Mouse (Mus musculus): ENCODE measurements around the gene Nab1. TPM values are rescaled to one million over a fixed set of nuclear protein-coding genes. Genes with fewer than 3 reads are reported as not detected.
A peak's percentile ranks its signal among the peaks of the same experiment; 100 is the strongest.
"Not testable (repeated sequence)": the region's sequence is repeated elsewhere in the genome, so short reads cannot be mapped to it uniquely, and the experiment has no call there.

Nab1 gene
- polyA plus RNA-seq (2015; fragmentation: Nextera tagmentation; extraction: Ambion mirVana) = 12.5 and 14.6 TPM in 2 replicates

DNA sequence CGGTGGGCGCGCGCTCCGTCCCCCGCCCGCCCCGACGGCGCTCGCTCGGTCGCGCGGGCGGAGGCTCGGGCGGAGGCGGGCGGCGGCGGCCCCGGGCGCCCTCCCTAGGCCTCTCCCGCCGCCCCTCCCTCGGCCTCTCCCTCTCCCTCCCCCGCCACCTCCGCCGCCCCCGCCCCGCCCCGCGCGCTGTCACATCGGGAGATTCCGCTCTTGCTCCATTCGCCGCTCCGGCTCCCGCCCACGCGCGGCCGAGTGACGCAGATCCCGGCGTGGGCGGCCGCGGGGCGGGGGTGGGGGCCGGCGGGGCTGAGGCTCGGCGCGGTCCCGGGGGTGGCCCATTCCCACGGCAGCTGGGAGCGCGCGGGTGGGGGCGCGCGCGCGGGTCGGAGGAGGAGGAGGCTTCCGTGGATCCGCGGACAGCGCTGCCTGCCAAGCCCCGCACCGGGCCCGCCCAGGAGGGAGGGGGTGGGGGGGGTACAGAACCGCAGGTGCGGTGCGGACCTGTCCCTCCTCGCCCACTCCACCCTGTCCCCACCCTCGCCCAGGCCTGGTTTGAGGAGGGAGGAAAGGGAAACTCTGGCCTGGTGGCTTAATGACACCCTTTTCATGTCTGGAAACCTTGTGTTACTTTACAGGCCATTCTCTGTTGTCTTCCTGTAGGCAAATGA lies at the start of gene Nab1:
Gene Nab1, minus strand, starts transcription at position 366 of the 668 bp plus-strand sequence.
- 0% methylated on average over 24 of the region's 80 CpGs for WGBS

DNA sequence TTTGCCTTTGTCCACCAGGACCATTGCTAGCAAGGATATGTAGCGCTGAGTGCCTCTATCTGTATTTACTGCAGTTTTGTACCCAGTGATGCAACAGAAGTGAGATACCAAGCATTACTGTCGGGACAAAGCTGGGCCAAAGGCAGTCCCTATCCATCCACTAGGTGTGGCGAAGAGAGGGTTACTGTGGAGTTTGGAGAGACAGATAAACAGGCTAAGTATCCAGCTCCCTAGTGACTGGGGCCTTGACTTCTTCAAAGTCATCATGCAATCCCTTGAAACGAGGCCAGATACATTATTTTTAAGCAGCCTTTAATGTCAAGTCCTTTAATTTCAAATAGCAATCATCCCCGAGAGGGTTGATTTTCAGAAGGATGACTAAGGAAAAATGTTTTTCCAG lies 47.0 kb upstream of the Nab1 start:
- Histone ChIP-seq H3K9ac (no peak overlapping the region), H3K4me3 (no peak overlapping the region), H3K4me2 (no peak overlapping the region), H3K27me3 (no peaks in the 10 kb centered on the region), H3K4me1 (replicated peaks) (no peaks in the 10 kb centered on the region), H3K36me3 (no peaks in the 10 kb centered on the region), H3K9me3 (no peaks in the 10 kb centered on the region), H3K27ac (replicated peaks) (no peak overlapping the region)
- no peak for ATAC-seq (ENCODE audit: low FRiP score, low read depth)
- 86% methylated on average over 5 of the region's 5 CpGs for WGBS

More for the DNA sequence above, at the start of gene Nab1:
- no peaks in the 10 kb centered on the region for H3K9me3 ChIP-seq
- no peaks in the 10 kb centered on the region for H3K36me3 ChIP-seq
- H3K27me3 ChIP-seq = 0 out of 2 replicates have a peak, but pooled peaks cover 2% of the 10 kb centered on the region
- H3K27ac ChIP-seq (replicated peaks) = peak within 1 kb of the TSS; percentile 84
- H3K9ac ChIP-seq = peak within 1 kb of the TSS; percentile 70
- peak within 1 kb of the TSS; percentile 92 for H3K4me2 ChIP-seq
- peak within 1 kb of the TSS; percentile 93 for H3K4me3 ChIP-seq
- H3K4me1 ChIP-seq (replicated peaks) = 0 out of 2 replicates have a peak, but pooled peaks cover 8% of the 10 kb centered on the region
- ATAC-seq (ENCODE audit: low FRiP score, low read depth) = peak; percentile 94

DNA sequence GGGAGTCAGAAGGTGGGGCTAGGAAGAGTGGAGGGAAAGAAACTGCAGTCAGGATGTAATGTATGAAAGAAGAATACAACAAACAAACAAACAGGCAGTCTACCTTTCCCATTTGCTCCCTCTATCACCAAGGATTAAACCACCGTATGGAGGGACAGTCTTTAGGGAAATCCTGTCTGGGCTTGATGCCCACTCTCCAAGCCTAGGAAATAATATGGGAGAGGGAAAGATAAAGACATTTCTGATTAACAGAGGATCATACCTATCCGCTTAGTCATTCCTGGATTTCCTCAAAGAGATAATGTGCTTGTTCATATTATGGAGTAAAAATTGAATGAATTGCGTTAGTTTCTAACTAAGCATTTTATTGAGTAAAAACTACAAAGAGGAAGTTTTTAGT lies 46.3 kb upstream of the Nab1 start:
- Histone ChIP-seq H3K36me3 (no peaks in the 10 kb centered on the region), H3K27me3 (no peaks in the 10 kb centered on the region), H3K9ac (no peak overlapping the region), H3K4me3 (no peak overlapping the region), H3K9me3 (no peaks in the 10 kb centered on the region), H3K27ac (replicated peaks) (no peak overlapping the region), H3K4me1 (replicated peaks) (no peaks in the 10 kb centered on the region), H3K4me2 (no peak overlapping the region)
- ATAC-seq (ENCODE audit: low FRiP score, low read depth) = no peak
- whole genome bisulfite sequencing = 78% methylated on average over 3 of the region's 3 CpGs

DNA sequence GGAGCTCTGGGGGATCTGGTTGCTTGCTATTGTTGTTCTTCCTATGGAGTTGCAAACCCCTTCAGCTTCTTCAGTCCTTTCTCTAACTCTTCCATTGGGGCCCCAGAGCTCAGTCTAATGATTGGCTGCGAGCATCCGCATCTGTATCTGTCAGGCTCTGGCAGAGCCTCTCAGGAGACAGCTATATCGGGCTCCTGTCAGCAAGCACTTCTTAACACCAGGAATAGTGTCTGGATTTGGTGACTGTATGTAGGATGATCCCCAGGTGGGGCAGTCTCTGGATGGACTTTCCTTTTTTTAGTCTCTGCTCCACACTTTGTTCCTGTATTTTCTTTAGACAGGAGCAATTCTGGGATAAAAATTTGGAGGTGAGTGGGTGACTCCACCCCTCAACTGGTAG lies 39.6 kb upstream of the Nab1 start:
- H3K9me3 ChIP-seq; H3K27ac ChIP-seq (replicated peaks); H3K27me3 ChIP-seq; H3K36me3 ChIP-seq; H3K4me2 ChIP-seq; H3K9ac ChIP-seq; ATAC-seq (ENCODE audit: low FRiP score, low read depth); H3K4me1 ChIP-seq (replicated peaks); H3K4me3 ChIP-seq: not testable (repeated sequence)
- WGBS = 68% methylated on average over 3 of the region's 3 CpGs

DNA sequence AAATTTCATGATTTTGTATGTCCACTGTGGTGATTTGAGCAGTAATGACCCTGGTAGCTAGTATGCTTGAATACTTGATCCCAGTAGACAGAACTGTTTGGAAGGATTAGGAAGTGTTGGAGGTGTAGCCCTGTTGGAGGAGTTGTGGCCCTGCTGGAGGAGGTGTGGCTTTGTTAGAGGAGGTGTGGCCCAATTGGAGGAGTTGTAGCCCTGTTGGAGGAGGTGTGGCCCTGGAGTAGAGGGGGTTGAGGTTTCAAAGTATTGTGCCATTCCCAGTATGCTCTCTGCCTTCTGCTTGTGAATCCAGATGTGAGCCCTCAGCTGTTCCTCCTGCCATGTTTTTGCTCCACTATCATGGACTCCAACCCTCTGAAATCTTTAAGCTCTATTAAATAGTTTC lies 29.5 kb upstream of the Nab1 start:
- Histone ChIP-seq H3K27me3 (no peaks in the 10 kb centered on the region), H3K4me2 (no peak overlapping the region), H3K4me3 (no peak overlapping the region), H3K9ac (no peak overlapping the region), H3K27ac (replicated peaks) (no peak overlapping the region), H3K4me1 (replicated peaks) (no peaks in the 10 kb centered on the region), H3K9me3 (no peaks in the 10 kb centered on the region), H3K36me3 (no peaks in the 10 kb centered on the region)
- ATAC-seq (ENCODE audit: low FRiP score, low read depth) = no peak

DNA sequence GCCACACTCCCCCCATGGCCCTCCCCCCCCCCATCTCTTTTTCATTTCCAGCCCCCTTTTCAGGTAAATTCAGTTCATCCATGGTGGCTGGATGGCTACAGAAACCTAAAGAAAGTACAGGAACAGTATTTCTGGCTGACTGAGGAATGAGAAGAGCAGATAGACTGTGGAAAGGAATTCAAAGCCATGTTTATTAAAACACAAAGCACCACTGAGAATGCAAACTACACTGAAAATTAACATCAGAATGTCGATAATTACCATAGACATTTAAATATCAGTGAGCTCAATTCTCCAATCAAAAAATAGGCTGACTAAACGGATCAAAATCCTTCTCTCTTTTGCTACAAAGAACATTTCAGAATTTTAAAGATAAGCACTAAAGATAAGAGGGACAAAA lies 27.2 kb upstream of the Nab1 start:
- H3K27ac ChIP-seq (replicated peaks) = no peak overlapping the region
- ATAC-seq (ENCODE audit: low FRiP score, low read depth) = no peak
- 38% methylated on average over 2 of the region's 2 CpGs for WGBS

DNA sequence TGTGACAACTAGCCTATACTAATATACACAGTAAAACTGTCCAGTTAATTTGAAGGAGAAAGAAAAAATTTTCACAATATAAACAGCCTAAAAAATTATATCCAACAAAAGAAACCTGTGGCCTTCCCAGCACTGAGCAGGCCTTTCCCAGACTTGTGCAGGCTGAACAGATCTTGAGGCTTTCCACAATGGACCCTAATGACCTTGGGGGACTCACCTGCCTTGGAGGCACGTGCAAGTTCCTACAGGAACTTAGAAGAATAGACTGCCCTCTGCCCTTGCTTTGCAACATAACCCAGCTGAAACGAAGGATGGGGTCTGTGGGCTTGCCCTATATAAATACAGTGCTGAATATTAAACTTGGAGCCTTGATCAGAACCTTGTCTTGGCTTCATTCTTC lies 26.8 kb upstream of the Nab1 start:
- Histone ChIP-seq H3K4me1 (replicated peaks) (no peaks in the 10 kb centered on the region; the same call in 1 of the 2 replicates), H3K36me3 (no peaks in the 10 kb centered on the region), H3K27ac (replicated peaks) (no peak overlapping the region), H3K4me3 (no peak overlapping the region), H3K9ac (no peak overlapping the region), H3K9me3 (no peaks in the 10 kb centered on the region), H3K27me3 (no peaks in the 10 kb centered on the region), H3K4me2 (no peak overlapping the region)
- ATAC-seq (ENCODE audit: low FRiP score, low read depth) = no peak
- WGBS = 49% methylated on average over 2 of the region's 2 CpGs

More for the DNA sequence above, 27.2 kb upstream of the Nab1 start:
- H3K27me3 ChIP-seq = no peaks in the 10 kb centered on the region
- no peaks in the 10 kb centered on the region for H3K36me3 ChIP-seq
- H3K9me3 ChIP-seq = no peaks in the 10 kb centered on the region
- H3K4me2 ChIP-seq = no peak overlapping the region
- no peak overlapping the region for H3K4me3 ChIP-seq
- no peaks in the 10 kb centered on the region; the same call in 1 of the 2 replicates for H3K4me1 ChIP-seq (replicated peaks)
- H3K9ac ChIP-seq = no peak overlapping the region

DNA sequence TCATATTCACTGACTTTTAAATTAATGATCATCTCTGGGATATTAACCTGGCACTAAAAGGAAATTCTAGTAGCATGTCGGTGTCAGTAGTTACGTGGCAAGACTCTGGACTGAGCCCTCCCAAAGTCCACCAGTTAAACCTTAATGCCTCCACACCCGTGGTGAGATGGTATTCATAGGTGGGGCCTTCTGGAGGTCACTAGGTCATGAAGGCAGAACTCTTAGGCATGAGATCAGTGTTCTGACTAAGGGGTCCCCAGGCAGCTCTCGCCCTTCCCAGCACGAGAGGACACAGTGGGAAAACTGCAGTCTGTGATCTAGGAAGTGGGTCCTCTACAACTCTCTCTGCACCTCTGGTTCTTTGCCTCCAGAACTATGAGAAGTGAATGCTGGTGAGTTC lies 24.2 kb upstream of the Nab1 start:
- no peak overlapping the region for H3K9ac ChIP-seq
- 61% methylated on average over 5 of the region's 5 CpGs for WGBS
- no peaks in the 10 kb centered on the region; the same call in 1 of the 2 replicates for H3K4me1 ChIP-seq (replicated peaks)
- H3K27me3 ChIP-seq = no peaks in the 10 kb centered on the region
- no peak overlapping the region for H3K4me3 ChIP-seq
- no peaks in the 10 kb centered on the region for H3K9me3 ChIP-seq
- no peak for ATAC-seq (ENCODE audit: low FRiP score, low read depth)
- no peak overlapping the region for H3K4me2 ChIP-seq
- H3K27ac ChIP-seq (replicated peaks) = no peak overlapping the region
- no peaks in the 10 kb centered on the region for H3K36me3 ChIP-seq

DNA sequence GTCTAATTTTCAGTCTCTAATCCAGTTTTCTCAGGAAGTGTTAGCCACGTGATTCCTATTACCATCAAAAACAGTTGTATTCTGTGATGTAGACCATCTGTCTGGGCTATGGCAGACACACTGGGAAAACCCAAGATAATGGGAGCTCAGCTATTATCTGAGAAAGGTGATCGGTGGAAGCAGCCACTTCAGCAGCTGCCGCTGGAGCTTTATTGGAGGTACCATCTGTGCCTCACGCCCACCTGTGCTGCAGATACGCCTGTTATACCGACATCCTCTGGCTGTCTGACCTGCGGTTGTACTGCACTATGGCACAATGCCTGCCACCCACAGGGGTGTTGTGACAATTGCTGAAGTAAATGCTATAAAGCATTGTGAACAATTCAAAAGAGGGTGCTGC lies 23.7 kb upstream of the Nab1 start:
- no peak overlapping the region for H3K27ac ChIP-seq (replicated peaks)
- no peak overlapping the region for H3K9ac ChIP-seq
- peak; percentile 74; the same call in 1 of the 2 replicates for ATAC-seq (ENCODE audit: low FRiP score, low read depth)
- H3K4me2 ChIP-seq = no peak overlapping the region
- H3K9me3 ChIP-seq = no peaks in the 10 kb centered on the region
- 50% methylated on average over 7 of the region's 7 CpGs for WGBS
- H3K36me3 ChIP-seq = no peaks in the 10 kb centered on the region
- H3K4me3 ChIP-seq = no peak overlapping the region
- no peaks in the 10 kb centered on the region; the same call in 1 of the 2 replicates for H3K4me1 ChIP-seq (replicated peaks)
- no peaks in the 10 kb centered on the region for H3K27me3 ChIP-seq

DNA sequence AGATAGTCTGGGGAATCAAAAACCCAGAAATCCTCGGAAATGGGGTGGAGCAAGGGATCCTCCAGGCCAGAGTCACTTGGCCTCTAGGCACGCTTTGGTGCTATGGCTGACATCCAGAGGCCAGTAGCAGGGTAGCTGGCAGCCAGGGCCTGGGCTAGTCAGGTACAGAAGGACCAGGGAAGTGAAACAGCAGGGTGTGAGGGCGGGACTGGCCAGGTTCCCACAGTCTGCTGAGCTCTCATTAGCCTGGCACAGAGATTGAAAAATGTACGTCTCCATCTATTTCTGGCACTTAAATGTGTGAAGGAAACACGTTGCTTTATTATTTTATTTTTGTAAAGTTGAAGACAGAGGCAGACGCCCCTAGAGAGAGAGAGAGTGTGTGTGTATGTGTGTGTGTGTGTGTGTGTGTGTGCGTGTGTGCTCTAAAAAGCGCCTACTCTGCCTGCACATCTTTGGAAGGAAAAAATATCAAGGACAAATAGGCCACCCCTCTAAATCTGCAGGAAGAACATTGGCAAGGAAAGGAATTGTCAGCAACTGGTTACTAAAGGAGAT lies 21.0 kb upstream of the Nab1 start:
- H3K27me3 ChIP-seq = no peaks in the 10 kb centered on the region
- no peak overlapping the region for H3K4me3 ChIP-seq
- no peak overlapping the region for H3K4me2 ChIP-seq
- H3K9ac ChIP-seq = no peak overlapping the region
- ATAC-seq (ENCODE audit: low FRiP score, low read depth) = no peak
- no peaks in the 10 kb centered on the region for H3K9me3 ChIP-seq
- no peaks in the 10 kb centered on the region for H3K36me3 ChIP-seq
- H3K27ac ChIP-seq (replicated peaks) = no peak overlapping the region
- H3K4me1 ChIP-seq (replicated peaks) = no peaks in the 10 kb centered on the region; the same call in 1 of the 2 replicates
- WGBS = 63% methylated on average over 8 of the region's 8 CpGs

DNA sequence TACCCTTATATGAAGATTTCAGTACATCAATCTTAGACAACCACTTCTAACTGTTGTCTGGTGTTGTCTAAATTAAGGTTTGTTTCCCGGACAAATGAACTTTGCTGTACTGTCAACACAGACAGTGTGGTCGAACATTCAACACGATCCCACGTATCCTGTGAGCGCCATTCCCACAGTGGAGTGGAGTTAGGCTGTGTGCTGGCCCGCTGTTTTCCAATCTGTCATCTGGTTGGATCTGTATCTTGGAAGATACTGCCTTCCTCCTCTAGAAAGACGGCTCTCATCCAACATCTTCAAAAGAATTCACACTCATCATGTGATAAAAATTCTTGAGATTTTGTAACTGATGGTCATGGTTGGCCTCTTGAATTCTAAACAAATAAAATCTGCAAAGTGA lies 19.7 kb upstream of the Nab1 start:
- no peaks in the 10 kb centered on the region for H3K9me3 ChIP-seq
- H3K4me3 ChIP-seq = no peak overlapping the region
- H3K36me3 ChIP-seq = no peaks in the 10 kb centered on the region
- no peaks in the 10 kb centered on the region; the same call in 1 of the 2 replicates for H3K4me1 ChIP-seq (replicated peaks)
- no peak overlapping the region for H3K4me2 ChIP-seq
- no peak for ATAC-seq (ENCODE audit: low FRiP score, low read depth)
- WGBS = 92% methylated on average over 7 of the region's 7 CpGs
- H3K9ac ChIP-seq = no peak overlapping the region
- H3K27ac ChIP-seq (replicated peaks) = no peak overlapping the region
- no peaks in the 10 kb centered on the region for H3K27me3 ChIP-seq

DNA sequence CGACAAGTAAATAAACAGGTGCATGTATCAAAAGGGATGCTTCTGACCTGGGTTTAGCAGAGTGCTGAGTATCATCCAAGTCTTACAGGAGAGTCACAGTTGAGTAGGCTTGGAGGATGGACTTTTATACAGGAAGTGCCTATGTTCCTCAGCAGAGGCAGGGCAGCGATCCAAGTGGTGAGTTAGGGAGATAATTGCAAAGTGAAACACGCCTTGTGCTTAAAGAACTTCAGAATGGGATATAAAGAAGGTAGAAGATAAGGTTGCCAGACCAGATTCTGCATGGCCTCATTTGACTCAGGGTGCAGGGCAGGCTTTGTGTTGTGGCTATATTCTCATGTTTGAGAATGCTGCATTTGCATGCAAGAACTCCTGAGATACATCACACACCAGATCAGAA lies 14.8 kb upstream of the Nab1 start:
- no peak for ATAC-seq (ENCODE audit: low FRiP score, low read depth)
- WGBS = 91% methylated on average over 3 of the region's 3 CpGs
- no peaks in the 10 kb centered on the region for H3K36me3 ChIP-seq

More for the DNA sequence above, 14.8 kb upstream of the Nab1 start:
- H3K4me1 ChIP-seq (replicated peaks) = no peaks in the 10 kb centered on the region
- H3K27me3 ChIP-seq = no peaks in the 10 kb centered on the region
- H3K4me2 ChIP-seq = no peak overlapping the region
- H3K27ac ChIP-seq (replicated peaks) = no peak overlapping the region
- no peak overlapping the region for H3K9ac ChIP-seq
- H3K4me3 ChIP-seq = no peak overlapping the region
- no peaks in the 10 kb centered on the region for H3K9me3 ChIP-seq
